Mouse (Mus musculus): ENCODE data around the gene A430005L14Rik.

Gene A430005L14Rik

DNA sequence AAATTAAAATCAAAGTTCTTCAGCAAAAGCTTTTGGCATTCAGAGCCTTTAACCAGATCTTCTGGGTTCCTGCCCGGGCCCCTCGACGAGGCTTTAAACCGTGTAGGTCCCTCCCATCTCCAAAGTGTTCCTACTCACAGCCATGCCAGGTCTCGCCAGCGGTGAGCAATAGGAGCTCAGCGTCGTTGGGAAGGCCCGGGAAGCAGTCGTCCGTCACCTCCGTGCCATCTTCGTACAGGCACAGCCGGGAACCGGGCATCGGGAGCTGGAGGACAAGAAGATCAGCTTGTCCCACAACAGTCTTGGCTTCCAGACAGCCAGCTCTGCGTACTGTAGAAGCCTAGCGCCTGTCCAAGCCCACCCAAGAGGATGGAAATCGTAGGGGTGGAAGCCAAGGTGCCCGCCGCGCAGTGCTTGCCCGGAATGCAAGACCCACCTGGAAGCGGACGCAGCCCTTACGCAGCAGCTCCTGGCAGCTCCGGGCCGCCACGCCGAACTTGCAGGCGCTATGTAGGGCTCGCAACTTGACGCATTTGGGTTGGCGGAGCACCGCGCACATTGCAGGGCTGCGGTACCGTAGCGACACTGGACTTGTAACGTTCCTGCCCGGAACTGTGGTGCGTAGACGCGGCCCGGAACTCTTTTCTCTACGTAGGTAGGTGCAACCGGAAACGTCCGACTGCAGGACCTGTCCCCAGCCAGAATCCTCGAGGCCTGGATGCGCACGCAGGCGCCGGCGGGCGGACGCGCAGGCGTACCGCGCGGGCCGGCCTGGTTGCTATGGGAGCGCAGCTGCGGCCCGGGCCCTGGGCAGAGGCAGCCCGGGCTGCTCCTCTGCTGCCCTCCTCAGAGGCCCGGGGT lies 17.6 kb downstream of the A430005L14Rik start, which contains the start of the genes Dffb and Cep104:
Gene Dffb, minus strand, starts transcription at position 696 of the 861 bp plus-strand sequence.
Gene Cep104, plus strand, starts transcription at position 764 of the 861 bp plus-strand sequence.
- DNase-seq = peak; percentile 95

DNA sequence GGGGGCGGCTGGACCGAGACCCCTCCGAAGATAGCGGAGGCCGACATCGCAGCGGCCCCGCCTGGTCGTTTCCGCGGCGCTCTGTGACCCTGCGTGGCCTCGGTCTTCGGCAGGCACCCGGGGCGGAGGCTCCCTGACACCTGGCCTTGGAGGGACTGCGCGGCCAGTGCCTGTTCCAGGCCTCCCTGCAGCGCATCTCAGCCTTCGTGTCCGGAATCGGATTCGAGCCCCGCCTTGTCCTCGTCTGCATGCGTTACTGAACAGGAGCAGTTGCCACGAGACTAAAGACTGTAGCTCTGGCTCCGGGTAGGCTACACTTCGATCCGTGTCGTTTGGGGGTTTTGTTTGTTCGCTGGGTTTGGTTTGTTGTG lies 18.2 kb downstream of the A430005L14Rik start:
- DNase-seq = no peak

DNA sequence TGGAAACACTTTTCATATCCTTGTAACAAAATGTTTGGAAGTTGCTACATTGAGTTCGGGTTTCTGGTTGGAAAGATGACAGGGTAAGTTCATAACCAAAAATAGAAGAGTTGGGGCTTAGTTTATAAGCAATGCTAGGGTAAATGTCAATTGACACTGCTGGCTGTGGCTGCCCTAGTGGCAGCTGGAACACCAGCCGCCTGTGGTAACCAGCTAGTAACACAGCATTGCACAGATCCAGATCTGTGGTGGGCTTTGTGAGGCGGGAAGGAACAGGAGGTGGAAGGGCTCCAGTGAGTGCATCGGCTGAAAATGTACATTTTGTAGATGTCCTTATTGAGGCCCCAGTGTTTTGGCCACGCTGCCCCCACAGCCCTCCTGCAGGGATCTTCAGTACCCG lies 18.7 kb downstream of the A430005L14Rik start:
- DNase-seq = no peak

DNA sequence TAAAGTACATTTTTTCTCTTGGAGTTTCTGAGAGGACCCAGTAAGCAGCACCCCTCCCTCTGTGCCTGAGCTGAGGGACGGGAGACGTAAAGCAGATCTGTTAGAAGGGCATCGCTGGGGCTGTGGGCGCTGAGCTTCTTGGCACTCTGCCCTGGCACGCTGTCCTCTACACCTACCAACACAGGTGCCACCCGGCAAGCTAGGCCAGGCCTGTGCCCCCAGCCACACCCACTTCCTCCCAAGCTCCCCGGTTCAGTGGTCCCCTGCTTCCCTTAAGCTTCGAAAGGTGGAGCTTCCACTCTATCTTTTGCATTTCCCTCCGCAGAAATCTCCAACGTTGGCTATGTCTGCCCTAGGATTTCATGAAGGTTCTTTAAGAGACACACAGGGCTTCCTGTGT lies 22.2 kb downstream of the A430005L14Rik start:
- no peak for DNase-seq

DNA sequence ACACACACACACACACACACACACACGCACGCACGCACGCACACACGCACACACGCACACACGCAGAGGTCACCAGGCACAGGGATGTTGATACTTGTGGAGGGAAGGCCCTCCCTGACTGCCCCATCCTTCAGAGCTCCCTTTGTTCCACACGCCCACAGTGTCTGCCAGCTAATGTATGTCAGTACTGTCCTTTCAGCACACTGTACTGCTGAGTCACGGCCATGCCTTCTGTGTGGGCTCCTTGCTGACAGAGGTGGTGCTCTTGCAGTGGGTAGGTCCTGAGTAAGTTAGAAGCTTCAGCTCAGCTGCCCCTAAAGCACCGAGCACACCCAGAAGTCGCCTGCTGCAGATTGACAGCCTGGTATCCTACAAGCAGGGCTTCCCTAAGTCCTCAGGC lies 23.4 kb downstream of the A430005L14Rik start:
- no peak for DNase-seq

DNA sequence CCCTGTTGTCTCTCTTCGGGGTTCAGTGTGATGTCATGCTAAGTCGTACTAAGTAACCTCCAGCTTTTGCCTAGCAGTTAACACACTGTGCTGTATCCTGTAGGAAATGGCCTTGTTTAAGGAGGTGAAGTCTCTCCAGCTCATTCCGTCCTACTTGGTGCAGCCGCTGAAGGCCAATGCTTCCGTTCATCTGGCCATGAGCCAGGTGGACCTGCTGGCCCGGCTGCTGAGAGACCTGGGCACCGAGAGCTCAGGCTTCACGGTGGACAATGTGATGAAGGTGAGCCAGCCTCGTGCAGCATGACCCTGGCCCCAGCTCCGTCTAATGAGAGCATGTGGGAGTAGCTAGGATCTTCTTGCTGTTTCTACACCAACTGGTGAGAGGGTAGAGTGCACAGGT lies 35.7 kb downstream of the A430005L14Rik start:
- DNase-seq = no peak

DNA sequence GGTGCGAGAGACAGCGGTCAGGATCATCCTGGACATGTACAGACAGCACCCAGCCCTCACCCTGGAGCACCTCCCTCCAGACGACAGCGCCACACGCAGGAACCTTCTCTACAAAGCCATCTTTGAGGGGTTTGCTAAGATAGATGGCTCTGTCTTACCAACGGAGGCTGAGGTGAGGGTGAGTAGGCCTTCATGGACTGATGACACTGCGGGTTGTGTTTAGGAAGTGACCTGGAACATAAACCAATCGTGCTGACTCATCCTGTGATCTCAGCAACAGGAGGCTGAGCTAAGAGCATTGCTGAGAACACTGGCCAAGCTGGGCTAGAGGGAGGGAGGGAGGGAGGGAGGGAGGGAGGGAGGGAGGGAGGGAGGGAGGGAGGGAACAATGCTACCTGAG lies 36.5 kb downstream of the A430005L14Rik start:
- no peak for DNase-seq

DNA sequence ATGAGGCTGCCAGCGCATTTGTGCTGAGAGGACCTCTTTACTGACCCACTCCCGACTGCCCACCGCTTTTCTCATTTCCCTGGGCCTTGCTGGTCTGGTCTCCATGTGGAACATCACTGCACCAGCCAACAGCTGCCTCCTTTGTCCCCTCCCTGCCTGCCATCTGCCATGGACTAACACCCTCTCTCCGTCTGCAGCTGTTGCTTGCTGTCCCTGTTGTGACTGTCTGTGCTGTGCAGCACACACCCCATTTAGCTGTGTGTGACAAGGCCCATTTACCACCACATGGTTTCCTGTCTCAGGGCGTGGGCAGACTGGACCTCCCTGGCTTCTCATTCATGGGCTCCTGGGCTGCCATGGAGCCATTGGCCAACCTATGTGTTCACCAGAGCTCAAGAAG lies 48.5 kb downstream of the A430005L14Rik start:
- no peak for DNase-seq

DNA sequence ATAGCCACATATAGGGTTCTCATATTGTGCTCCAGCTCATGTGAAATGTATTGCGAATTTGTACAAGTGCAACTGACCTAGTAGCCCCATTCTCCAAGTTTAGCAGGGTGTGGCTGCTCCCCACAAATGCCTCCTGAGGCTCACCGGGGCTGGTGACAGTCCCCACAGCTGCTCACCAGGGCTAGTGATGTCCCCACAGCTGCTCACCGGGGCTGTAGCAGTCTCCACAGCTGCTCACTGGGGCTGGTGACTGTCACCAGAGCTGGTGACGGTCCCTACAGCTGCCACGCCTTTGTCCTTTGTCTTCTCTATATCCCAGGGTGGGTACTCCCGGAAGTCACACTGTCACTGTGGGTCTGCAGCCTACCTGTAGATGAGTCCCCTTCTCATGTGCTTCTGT lies 49.2 kb downstream of the A430005L14Rik start:
- DNase-seq = no peak

DNA sequence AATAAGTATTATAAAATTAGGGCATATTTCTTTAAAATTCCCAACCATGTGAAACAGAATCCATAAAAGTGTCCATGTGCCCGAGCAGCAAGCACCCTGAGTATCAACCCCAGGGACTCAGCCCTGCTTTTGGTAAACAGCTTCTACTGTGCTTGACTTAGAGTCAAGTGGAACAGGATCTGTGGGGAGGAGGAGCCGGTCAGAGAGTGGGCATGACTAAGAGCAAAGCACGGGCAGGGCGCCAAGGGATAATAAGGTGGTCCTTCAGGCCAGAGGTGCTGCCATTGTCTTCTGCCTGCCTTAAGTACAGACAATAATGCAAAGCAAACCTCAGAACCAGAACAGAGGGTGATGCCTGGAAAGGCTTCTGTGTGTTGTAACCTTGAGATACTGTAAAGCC lies 50.7 kb downstream of the A430005L14Rik start:
- no peak for DNase-seq

DNA sequence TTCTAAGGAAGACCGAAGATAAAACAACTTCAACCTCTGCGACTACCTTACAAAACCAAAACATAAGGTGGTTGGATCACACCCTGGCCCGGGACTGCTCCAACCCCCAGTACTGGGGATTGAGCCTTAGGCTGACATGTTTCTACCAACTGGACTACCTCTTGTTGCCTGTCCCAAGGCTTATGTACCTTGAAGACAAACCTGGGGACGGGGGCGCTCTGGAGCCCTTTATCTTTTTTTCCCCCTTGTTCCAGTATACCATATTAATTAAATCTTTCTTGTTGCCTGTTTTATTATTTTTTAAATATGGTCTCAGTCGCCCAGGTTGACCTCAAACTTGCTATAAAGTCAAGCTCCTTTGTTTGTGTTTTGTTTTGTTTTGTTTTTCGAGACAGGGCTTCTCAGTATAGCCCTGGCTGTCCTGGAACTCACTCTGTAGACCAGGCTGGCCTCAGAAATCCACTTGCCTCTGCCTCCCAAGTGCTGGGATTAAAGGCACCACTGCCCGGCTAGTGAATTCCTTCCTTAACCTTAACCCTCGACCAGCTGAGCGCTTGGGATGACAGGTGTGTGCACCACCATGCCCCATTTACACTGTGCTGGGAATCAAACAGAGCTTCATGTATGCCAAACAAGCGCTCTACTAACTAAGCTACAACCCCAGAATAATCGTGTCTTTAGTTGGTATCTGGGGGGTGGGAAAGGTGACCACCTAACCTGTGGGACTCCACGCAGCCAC lies 54.0 kb downstream of the A430005L14Rik start:
- DNase-seq = no peak
